Mouse (Mus musculus): ENCODE measurements around the gene Oca2.
A peak's percentile ranks its signal among the peaks of the same experiment; 100 is the strongest.

Gene Oca2

GRCm38 (mm10) chr7:56388295-56388694, 148.7 kb downstream of the Oca2 start:
- DNase-seq, result no peak

- no peak for DNase-seq
Measured at GRCm38 (mm10) chr7:56418182-56418836, 178.7 kb downstream of the Oca2 start.

GRCm38 (mm10) chr7:56419253-56419844, 179.8 kb downstream of the Oca2 start:
- peak; percentile 39 for DNase-seq

GRCm38 (mm10) chr7:56421946-56422345, 182.4 kb downstream of the Oca2 start:
- no peak for DNase-seq

- no peak for DNase-seq
Measured at GRCm38 (mm10) chr7:56423548-56423947, 184.0 kb downstream of the Oca2 start.

GRCm38 (mm10) chr7:56460814-56461520, 221.4 kb downstream of the Oca2 start:
- DNase-seq, result peak; percentile 28

- DNase-seq, result no peak
Measured at GRCm38 (mm10) chr7:56498242-56498641, 258.7 kb downstream of the Oca2 start.

- DNase-seq, result no peak
Measured at GRCm38 (mm10) chr7:56499319-56499718, 259.8 kb downstream of the Oca2 start.

GRCm38 (mm10) chr7:56499767-56500166, 260.2 kb downstream of the Oca2 start:
- no peak for DNase-seq

- no peak for DNase-seq
Measured at GRCm38 (mm10) chr7:56500438-56500837, 260.9 kb downstream of the Oca2 start.

GRCm38 (mm10) chr7:56518581-56518980, 279.0 kb downstream of the Oca2 start:
- no peak for DNase-seq

GRCm38 (mm10) chr7:56519741-56520140, 280.2 kb downstream of the Oca2 start:
- no peak for DNase-seq

- DNase-seq, result no peak
Measured at GRCm38 (mm10) chr7:56534856-56535255, 295.3 kb downstream of the Oca2 start.

GRCm38 (mm10) chr7:56549226-56549625, 309.7 kb downstream of the Oca2 start:
- no peak for DNase-seq

- DNase-seq, result no peak
Measured at GRCm38 (mm10) chr7:56551804-56552203, 312.2 kb downstream of the Oca2 start.
